In genomic region chr12:117632133-117632532, GRCm38 (mm10) we compare ENCODE assay signal across 23 mouse cellular contexts.
DNase-seq lines count a peak whose midpoint lies in the region; ATAC-seq and TF ChIP-seq lines count a peak whose summit lies in the region.
"Had no signal": no experiment of that assay in that cellular context is flagged by ENCODE, and none has a peak within 500 bp of the region (broad histone marks: within the 10 kb centered on the region; RNA-seq: fewer than 3 reads in every experiment).

No protein-coding gene starts in this region.

- H3K27me3 ChIP-seq in kidney, embryonic 14.5 days (ENCODE audit: control insufficient read depth, insufficient read depth, low read length) = no peaks in the 10 kb centered on the region
- H3K27me3 ChIP-seq in lung, postnatal 0 days (replicated peaks; ENCODE audit: insufficient read depth, low read length) = no peaks in the 10 kb centered on the region

- no peak for DNase-seq in kidney, postnatal 36 days
- DNase-seq in lung, postnatal 0 days (ENCODE audit: low spot score) = no peak
- DNase-seq in lung, postnatal 10 days = no peak
- DNase-seq in induced T-regulatory cell, adult 2 months (ENCODE audit: low read depth) = peak; percentile 5
- DNase-seq: adrenal gland, adult 2 months; adrenal gland, postnatal 14 days; cerebellum, adult 11-12 months; cerebellum, adult 8-10 months; cerebellum, postnatal 10 days; cerebellum, postnatal 36 days; gastrocnemius, postnatal 14 days; heart, adult 18-20 months; heart, postnatal 14 days; heart, postnatal 4 days had no signal

- peak overlapping the region; percentile 23; the same call in 1 of the 2 replicates for H3K9ac ChIP-seq in kidney, embryonic 14.5 days (ENCODE audit: low read depth, low read length)
- no peak overlapping the region for H3K9ac ChIP-seq in lung, postnatal 0 days (replicated peaks; ENCODE audit: low read depth)
- H3K9ac ChIP-seq: forebrain, embryonic 13.5 days; hindbrain, embryonic 14.5 days had no signal

- TF ChIP-seq EP300 in lung, postnatal 0 days (IDR thresholded peaks at IDR 0.05) = peak; percentile 62

- 0 out of 2 replicates have a peak, but pooled peaks have one; percentile 2 for TF ChIP-seq CTCF in lung, postnatal 0 days (IDR thresholded peaks at IDR 0.05)

- peaks cover 3% of the 10 kb centered on the region for H3K4me1 ChIP-seq in kidney, embryonic 14.5 days (ENCODE audit: control insufficient read depth, insufficient read depth, low read length)
- no peaks in the 10 kb centered on the region for H3K4me1 ChIP-seq in lung, postnatal 0 days (ENCODE audit: insufficient read depth, low read depth, low read length)

- no peaks in the 10 kb centered on the region for H3K36me3 ChIP-seq in kidney, embryonic 14.5 days (ENCODE audit: control insufficient read depth, insufficient read depth, low read length)
- H3K36me3 ChIP-seq in lung, postnatal 0 days (ENCODE audit: insufficient read depth, low read length) = no peaks in the 10 kb centered on the region
- H3K36me3 ChIP-seq: forebrain, embryonic 10.5 days had no signal

- H3K4me2 ChIP-seq in kidney, embryonic 14.5 days (replicated peaks; ENCODE audit: low read depth, low read length) = no peak overlapping the region
- no peak overlapping the region for H3K4me2 ChIP-seq in lung, postnatal 0 days (replicated peaks; ENCODE audit: low read depth, low read length)
- H3K4me2 ChIP-seq: forebrain, embryonic 13.5 days; heart, embryonic 11.5 days; hindbrain, embryonic 14.5 days had no signal

- no peak overlapping the region for H3K4me3 ChIP-seq in kidney, embryonic 14.5 days (ENCODE audit: low read length)
- H3K4me3 ChIP-seq in lung, postnatal 0 days (ENCODE audit: low read depth, low read length) = no peak overlapping the region
- H3K4me3 ChIP-seq: forebrain, embryonic 10.5 days; forebrain, embryonic 13.5 days had no signal

- no peaks in the 10 kb centered on the region for H3K9me3 ChIP-seq in kidney, embryonic 14.5 days (ENCODE audit: control insufficient read depth, low read length)
- H3K9me3 ChIP-seq in lung, postnatal 0 days (ENCODE audit: low read length) = no peaks in the 10 kb centered on the region
- H3K9me3 ChIP-seq: forebrain, embryonic 10.5 days; forebrain, embryonic 13.5 days had no signal

- 79% methylated on average over 1 of the region's 1 CpGs for WGBS in kidney, embryonic 14.5 days
- 43% methylated on average over 1 of the region's 1 CpGs for WGBS in lung, postnatal 0 days

- no peak overlapping the region for H3K27ac ChIP-seq in kidney, embryonic 14.5 days (ENCODE audit: low read depth, low read length)
- no peak overlapping the region for H3K27ac ChIP-seq in lung, postnatal 0 days (ENCODE audit: low read length)
- H3K27ac ChIP-seq: forebrain, embryonic 10.5 days; forebrain, embryonic 13.5 days; hindbrain, embryonic 14.5 days; hindbrain, postnatal 0 days had no signal

- ATAC-seq in kidney, embryonic 14.5 days (ENCODE audit: low FRiP score, low TSS enrichment) = no peak
- ATAC-seq in lung, postnatal 0 days = peak; percentile 28; the same call in 1 of the 2 replicates
- no peak for ATAC-seq in granulocyte monocyte progenitor cell, adult 5-6 weeks (replicated peaks; ENCODE audit: poor library complexity, severe bottlenecking)
- ATAC-seq: CD4-positive, CD25-positive, alpha-beta regulatory T cell, adult 4 months; forebrain, embryonic 13.5 days; forebrain, embryonic 16.5 days; hindbrain, postnatal 0 days had no signal
